Mouse (Mus musculus): ENCODE measurements around the gene Vmn2r40.
"Not testable (repeated sequence)": the region's sequence is repeated elsewhere in the genome, so short reads cannot be mapped to it uniquely, and the experiment has no call there.

The Vmn2r40 gene

DNA sequence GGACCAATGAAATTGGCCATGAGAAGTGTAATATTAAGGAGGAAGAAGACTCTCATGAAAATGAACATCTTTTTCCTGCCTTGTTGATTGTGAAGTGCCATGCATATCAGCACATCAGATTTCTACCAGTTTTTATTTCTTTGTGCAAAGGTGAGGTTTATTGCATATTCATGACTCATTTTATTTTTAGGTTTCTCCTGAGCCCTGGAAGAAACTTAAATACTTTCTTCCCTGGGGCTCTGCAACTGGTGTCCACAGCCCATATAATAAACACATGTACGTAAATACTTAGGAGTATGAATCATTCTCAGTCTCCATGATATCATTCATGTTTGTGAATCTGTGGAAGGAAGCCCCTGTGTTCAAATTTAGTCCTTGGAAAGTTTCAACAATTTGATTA lies at the start of gene Vmn2r40:
Vmn2r40 (minus strand) TSS at position 101 of the 400 bp plus-strand sequence.
- not testable (repeated sequence) for DNase-seq

All from lung, adult 18-20 months (tissue).